Mouse (Mus musculus) forebrain, embryonic 14.5 days (tissue): Measurements from ENCODE around the gene Ache. TPM values are rescaled to one million over a fixed set of nuclear protein-coding genes. Genes with fewer than 3 reads are reported as not detected.

Source experiments
- ATAC-seq: fragments of 200-750 bp; cut with Nextera tagmentation; 2 replicates; pipeline ENCODE4 v1.8.0; 2017; ENCODE audit warnings: mild to moderate bottlenecking, moderate library complexity
- DNase-seq: peaks from one replicate; pipeline ENCODE4 v3.0.0-alpha.2; 2015; ENCODE audit warnings: low spot score
- H3K27ac ChIP-seq: fragments of 300-500 bp; sonication (generic); 2 replicates; pipeline ENCODE4 v1.5.1; 2014; ENCODE audit warnings: low read depth, mild to moderate bottlenecking, control low read depth, low read length, moderate library complexity
- H3K27me3 ChIP-seq: fragments of 300-500 bp; sonication (generic); replicated peaks from 2 replicates; pipeline ENCODE4 v1.6.1; 2014; ENCODE audit warnings: low read length, control low read depth, mixed read lengths; ENCODE audit not compliant: control insufficient read depth, insufficient read depth
- H3K36me3 ChIP-seq: fragments of 300-500 bp; sonication (generic); 2 replicates; pipeline ENCODE4 v1.6.1; 2014; ENCODE audit warnings: low read length, control low read depth; ENCODE audit not compliant: control insufficient read depth, insufficient read depth
- H3K4me1 ChIP-seq: fragments of 300-500 bp; sonication (generic); 2 replicates; pipeline ENCODE4 v1.6.1; 2014; ENCODE audit warnings: antibody characterized with exemption, low read length, control low read depth; ENCODE audit not compliant: control insufficient read depth, insufficient read depth
- H3K4me2 ChIP-seq: fragments of 300-500 bp; sonication (generic); 2 replicates; pipeline ENCODE4 v1.6.1; 2014; ENCODE audit warnings: mild to moderate bottlenecking, control low read depth, low read length
- H3K4me3 ChIP-seq: fragments of 300-500 bp; sonication (generic); 2 replicates; pipeline ENCODE4 v1.5.1; 2014; ENCODE audit warnings: low read depth, low read length, control low read depth
- H3K9ac ChIP-seq: fragments of 300-500 bp; sonication (generic); 2 replicates; pipeline ENCODE4 v1.6.1; 2014; ENCODE audit warnings: mild to moderate bottlenecking, low read length, control low read depth, moderate library complexity
- H3K9me3 ChIP-seq: fragments of 300-500 bp; sonication (generic); replicated peaks from 2 replicates; pipeline ENCODE4 v1.6.1; 2016; ENCODE audit warnings: low read length, control low read depth, mixed read lengths; ENCODE audit not compliant: control insufficient read depth
- WGBS: fragments of 180-500 bp; shearing (Covaris S2); extraction: QIAGEN DNeasy Blood & Tissue Kit; methylation state at CpG from one replicate; pipeline ENCODE4 v1.1.7; 2014; 5-methylcytosine and 5-hydroxymethylcytosine counted together
- polyA plus RNA-seq: library from polyadenylated mRNA; unstranded; fragments of >200 nt; fragmentation: Nextera tagmentation; extraction: Ambion mirVana; gene quantifications from 2 replicates; pipeline ENCODE4 v1.2.1, GENCODE M21; 2014

Gene Ache
- polyA plus RNA-seq, 1 experiment from 2014 or later = 6.9 TPM

GRCm38 (mm10) chr5:137315084-137315903 lies 28.0 kb downstream of the Ache start:
- H3K4me1 ChIP-seq = peaks cover 20% of the 10 kb centered on the region; the same call in 1 of the 2 replicates
- H3K27ac ChIP-seq = peak overlapping the region; percentile 70; the same call in 1 of the 2 replicates
- no peak for ATAC-seq
- no peaks in the 10 kb centered on the region for H3K9me3 ChIP-seq
- no peak for DNase-seq
- peak overlapping the region; percentile 53; the same call in 1 of the 2 replicates for H3K4me2 ChIP-seq
- H3K36me3 ChIP-seq = peaks cover 20% of the 10 kb centered on the region
- 35% methylated on average over 28 of the region's 30 CpGs for WGBS
- H3K9ac ChIP-seq = peak overlapping the region; percentile 61; the same call in 1 of the 2 replicates
- H3K27me3 ChIP-seq = no peaks in the 10 kb centered on the region
- no peak overlapping the region for H3K4me3 ChIP-seq

- WGBS = 94% methylated on average over 8 of the region's 8 CpGs
- H3K4me3 ChIP-seq = no peak overlapping the region
- no peaks in the 10 kb centered on the region for H3K27me3 ChIP-seq
- H3K9ac ChIP-seq = no peak overlapping the region
- H3K36me3 ChIP-seq = peaks cover 17% of the 10 kb centered on the region
- no peak overlapping the region for H3K27ac ChIP-seq
- DNase-seq = no peak
- no peak overlapping the region for H3K4me2 ChIP-seq
- no peak for ATAC-seq
- peaks cover 20% of the 10 kb centered on the region; the same call in 1 of the 2 replicates for H3K4me1 ChIP-seq
- no peaks in the 10 kb centered on the region for H3K9me3 ChIP-seq
Measured at GRCm38 (mm10) chr5:137317361-137317760, 30.0 kb downstream of the Ache start.

DNA sequence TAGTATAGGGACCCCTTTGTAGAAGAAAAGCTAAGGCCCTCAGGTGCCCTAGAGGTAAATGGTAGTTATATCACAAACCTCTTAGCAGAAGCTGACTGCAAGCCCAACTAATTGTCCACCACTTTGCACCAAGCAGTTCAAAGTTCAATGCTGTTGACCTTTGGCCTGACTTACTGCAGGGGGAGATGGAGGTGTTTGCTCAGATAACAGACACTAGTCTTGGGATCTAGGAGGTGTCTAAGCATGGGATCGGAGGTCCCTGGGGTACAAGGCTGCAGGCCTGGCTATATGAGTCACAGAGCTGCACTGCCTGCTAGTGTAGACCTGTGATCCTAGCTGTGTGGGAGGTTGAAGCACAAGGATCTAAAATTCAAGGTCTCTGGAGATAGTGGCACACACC lies 31.3 kb downstream of the Ache start:
- no peak overlapping the region for H3K4me2 ChIP-seq
- WGBS = 97% methylated on average over 1 of the region's 1 CpGs
- H3K9me3 ChIP-seq = no peaks in the 10 kb centered on the region
- no peak overlapping the region for H3K4me3 ChIP-seq
- H3K27me3 ChIP-seq = no peaks in the 10 kb centered on the region
- ATAC-seq = no peak
- peaks cover 27% of the 10 kb centered on the region for H3K36me3 ChIP-seq
- DNase-seq = no peak
- no peak overlapping the region for H3K27ac ChIP-seq
- no peak overlapping the region for H3K9ac ChIP-seq
- H3K4me1 ChIP-seq = peaks cover 18% of the 10 kb centered on the region; the same call in 1 of the 2 replicates

DNA sequence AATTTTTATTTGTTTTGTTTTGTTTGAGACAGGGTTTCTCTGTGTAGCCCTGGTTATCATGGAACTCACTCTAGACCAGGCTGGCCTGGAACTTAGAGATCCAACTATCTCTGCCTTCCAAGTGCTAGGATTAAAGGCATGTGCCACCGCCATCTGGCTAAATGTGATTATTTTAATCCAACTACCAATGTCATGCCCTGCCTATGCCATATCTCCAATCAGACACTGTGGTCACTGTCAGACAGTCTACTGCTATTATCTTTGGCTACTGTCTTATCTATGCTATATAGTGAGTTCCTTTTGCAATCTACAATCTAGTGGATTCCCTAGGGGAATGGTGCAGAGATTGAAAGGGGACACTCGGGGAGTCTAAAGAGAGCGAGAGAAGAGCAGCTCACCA lies 33.7 kb downstream of the Ache start:
- WGBS = 94% methylated on average over 3 of the region's 3 CpGs
- no peak for DNase-seq
- H3K4me2 ChIP-seq = no peak overlapping the region

DNA sequence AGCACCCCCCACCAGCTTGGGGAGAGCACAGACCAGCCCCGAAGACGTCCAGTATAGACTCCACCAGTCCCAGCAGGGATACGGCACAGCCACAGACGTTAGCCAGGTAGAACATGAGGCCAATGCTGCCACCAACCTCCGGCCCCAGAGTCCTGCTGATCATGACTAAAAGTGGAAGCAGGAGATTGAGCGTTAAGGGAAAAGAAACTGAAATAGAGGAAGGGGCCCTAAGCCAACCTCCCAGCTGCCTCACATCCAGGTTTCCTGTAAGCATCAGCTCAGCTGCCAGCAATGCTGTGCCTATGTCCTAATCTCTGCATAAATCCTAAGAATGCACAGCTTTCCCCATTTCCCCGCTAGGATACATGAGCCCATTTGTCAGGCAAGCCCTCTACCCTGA lies 43.6 kb downstream of the Ache start:
- 88% methylated on average over 7 of the region's 7 CpGs for WGBS
- ATAC-seq (no peak), DNase-seq (no peak)
- H3K27ac ChIP-seq = no peak overlapping the region
- no peak overlapping the region for H3K9ac ChIP-seq
- peaks cover 14% of the 10 kb centered on the region; the same call in 1 of the 2 replicates for H3K36me3 ChIP-seq
- no peaks in the 10 kb centered on the region for H3K27me3 ChIP-seq
- H3K9me3 ChIP-seq = no peaks in the 10 kb centered on the region
- H3K4me3 ChIP-seq = no peak overlapping the region
- H3K4me1 ChIP-seq = peaks cover 4% of the 10 kb centered on the region
- H3K4me2 ChIP-seq = no peak overlapping the region

More for the DNA sequence above, 33.7 kb downstream of the Ache start:
- Histone ChIP-seq H3K4me3 (no peak overlapping the region), H3K9me3 (no peaks in the 10 kb centered on the region), H3K27ac (no peak overlapping the region), H3K4me1 (no peaks in the 10 kb centered on the region), H3K36me3 (peaks cover 37% of the 10 kb centered on the region), H3K9ac (no peak overlapping the region), H3K27me3 (no peaks in the 10 kb centered on the region)
- no peak for ATAC-seq

DNA sequence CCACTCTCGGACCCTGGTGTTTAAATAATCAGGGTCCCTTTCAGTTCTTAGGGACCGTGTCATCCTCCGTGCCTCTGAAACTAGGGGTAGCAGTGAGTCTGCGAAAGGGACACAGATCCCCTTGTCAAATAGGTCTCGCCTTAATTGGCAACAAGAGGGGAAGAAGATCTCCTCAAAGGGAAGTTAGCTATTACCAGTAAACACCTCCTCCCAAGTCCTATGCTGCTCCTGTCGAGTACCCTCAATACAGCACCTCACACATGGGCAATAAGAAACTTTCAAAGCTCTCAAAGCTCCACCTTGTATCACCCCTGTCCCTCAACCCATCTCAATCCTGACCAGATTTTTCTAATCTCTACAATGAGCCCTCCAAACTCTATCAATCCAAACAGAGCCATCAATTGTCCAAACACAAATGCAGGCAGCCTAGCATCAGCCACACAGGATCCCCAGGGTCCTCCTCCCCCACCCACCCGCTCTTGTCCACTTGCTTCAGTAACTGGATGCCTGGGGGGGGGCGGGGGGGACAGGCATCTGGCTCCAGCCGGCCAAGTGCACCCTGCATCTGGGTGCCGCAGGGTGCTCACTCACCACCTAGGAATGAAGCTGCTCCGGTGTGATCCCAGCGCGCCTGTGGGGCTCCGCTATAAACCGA lies 45.7 kb downstream of the Ache start:
- H3K27ac ChIP-seq = no peak overlapping the region; the same call in 1 of the 2 replicates
- H3K9me3 ChIP-seq = no peaks in the 10 kb centered on the region
- H3K4me3 ChIP-seq = peak overlapping the region; percentile 45
- 0 out of 2 replicates have a peak, but pooled peaks cover 3% of the 10 kb centered on the region for H3K36me3 ChIP-seq
- no peaks in the 10 kb centered on the region for H3K27me3 ChIP-seq
- H3K4me2 ChIP-seq = peak overlapping the region; percentile 95
- WGBS = 15% methylated on average over 15 of the region's 15 CpGs
- DNase-seq (no peak), ATAC-seq (no peak)
- peaks cover 4% of the 10 kb centered on the region for H3K4me1 ChIP-seq
- peak overlapping the region; percentile 72 for H3K9ac ChIP-seq

DNA sequence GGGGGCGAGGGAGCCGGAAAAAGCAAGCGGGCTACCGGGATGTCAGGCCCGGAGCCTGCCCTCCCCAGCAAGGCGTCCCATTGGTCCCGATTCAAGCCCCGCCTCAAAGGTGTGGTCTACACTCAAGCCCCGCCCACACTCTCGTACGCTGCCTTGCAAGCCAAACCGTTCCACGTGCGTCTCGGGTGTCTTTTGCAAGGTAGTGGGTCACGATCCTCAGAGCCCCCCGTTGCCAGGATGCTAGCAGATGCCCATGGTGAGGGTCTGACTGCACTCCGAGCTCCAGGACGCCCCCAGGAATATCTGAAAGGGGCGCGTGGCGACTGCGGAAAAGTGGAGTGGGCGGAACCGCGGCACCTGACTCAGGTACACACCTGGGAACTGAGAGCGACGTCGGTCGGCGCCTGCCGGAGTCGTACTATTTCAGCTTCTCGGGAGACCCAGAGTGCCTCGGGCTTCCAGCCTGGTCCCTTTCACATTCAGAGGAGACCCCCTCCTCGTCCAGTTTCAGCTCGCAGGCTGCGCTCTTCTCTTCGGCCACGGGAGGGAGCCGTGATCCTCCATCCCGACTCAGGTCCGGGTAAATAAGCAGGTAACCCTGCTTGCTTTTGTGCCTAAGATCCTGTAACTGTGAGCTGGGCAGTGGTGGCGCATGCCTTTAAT lies 46.3 kb downstream of the Ache start, which contains the start of gene Slc12a9:
Gene Slc12a9, minus strand, starts transcription at position 86 of the 663 bp plus-strand sequence.
- Histone ChIP-seq H3K4me2 (peak within 1 kb of the TSS; percentile 95), H3K9me3 (no peaks in the 10 kb centered on the region), H3K27me3 (no peaks in the 10 kb centered on the region), H3K4me1 (peaks cover 5% of the 10 kb centered on the region), H3K27ac (no peak within 1 kb of the TSS; the same call in 1 of the 2 replicates), H3K36me3 (no peaks in the 10 kb centered on the region), H3K9ac (peak within 1 kb of the TSS; percentile 72), H3K4me3 (peak within 1 kb of the TSS; percentile 45)
- peak; percentile 93 for ATAC-seq
- DNase-seq = peak; percentile 97
- WGBS = under 1% methylated on average over 44 of the region's 44 CpGs

DNA sequence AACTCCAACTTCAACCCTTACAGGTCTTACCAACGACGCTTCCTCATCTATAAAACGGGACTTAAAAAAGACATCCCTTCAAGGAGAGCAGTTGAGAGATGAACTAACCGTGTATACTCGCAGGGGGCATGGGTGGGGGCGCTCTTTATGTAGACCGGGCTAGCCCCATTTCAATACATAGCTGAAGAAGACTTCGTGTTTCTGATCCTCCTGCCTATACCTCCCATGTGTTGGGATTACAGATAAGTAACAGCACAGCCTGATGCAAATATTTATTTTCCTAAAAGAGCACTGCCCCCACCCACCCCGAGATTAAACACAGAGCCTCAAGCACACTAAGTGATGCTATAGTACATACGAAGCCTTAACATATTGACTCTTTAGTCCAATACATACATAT lies 47.0 kb downstream of the Ache start:
- Histone ChIP-seq H3K27ac (no peak overlapping the region), H3K4me2 (peak overlapping the region; percentile 95), H3K9me3 (no peaks in the 10 kb centered on the region), H3K4me3 (no peak overlapping the region), H3K4me1 (peaks cover 11% of the 10 kb centered on the region), H3K36me3 (no peaks in the 10 kb centered on the region), H3K9ac (no peak overlapping the region), H3K27me3 (no peaks in the 10 kb centered on the region)
- ATAC-seq (no peak), DNase-seq (no peak)
- 64% methylated on average over 10 of the region's 10 CpGs for WGBS
